Mouse (Mus musculus): ENCODE measurements at regions not wholly inside any gene's neighbourhood (a gene's known extent, or its start where the extent isn't known, plus 50 kb on each side); places are given as distances from the start of the nearest gene placed in this dataset.
A peak's percentile ranks its signal among the peaks of the same experiment; 100 is the strongest.
"Not testable (repeated sequence)": the region's sequence is repeated elsewhere in the genome, so short reads cannot be mapped to it uniquely, and the experiment has no call there.

DNA sequence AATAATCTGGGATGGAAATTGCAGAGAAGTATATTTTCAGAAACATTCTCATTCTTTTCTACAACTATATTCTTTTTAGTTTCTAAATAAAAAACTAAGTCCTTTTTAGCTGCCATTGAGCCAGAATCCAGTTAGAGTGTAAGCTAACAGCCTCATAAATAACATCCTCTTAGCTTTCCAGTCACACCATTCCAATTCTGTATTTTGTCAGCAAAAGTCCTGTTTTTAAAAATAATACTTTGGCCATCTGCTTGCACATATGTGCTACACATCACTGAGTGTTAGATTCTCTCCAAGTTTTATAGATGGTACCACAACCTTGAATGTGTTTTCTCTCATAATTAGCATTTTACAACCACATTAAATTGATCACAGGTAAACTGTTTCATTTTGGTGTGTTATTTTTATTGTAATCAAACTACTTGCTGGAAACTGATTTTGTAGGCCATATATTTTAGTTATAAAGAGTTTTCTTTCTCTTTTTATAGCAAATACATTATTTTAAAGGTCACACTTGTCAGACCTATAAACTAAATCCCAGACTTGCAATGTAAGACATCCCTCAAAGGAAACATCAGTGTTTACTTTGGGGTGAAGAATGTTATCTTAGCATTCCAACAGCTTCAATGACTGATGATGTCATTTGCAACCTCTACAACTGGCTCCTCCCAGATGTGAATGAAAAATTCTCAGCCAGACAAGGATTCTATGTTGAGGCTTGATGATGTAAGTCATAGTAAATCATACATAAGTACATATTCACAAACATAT lies 1878.9 kb upstream of the Flrt2 start:
- ATAC-seq = no peak; the same call in 1 of the 2 replicates
- no peaks in the 10 kb centered on the region for H3K4me1 ChIP-seq (ENCODE audit: control insufficient read depth, insufficient read depth, low read length)
- H3K4me3 ChIP-seq (ENCODE audit: low read depth, low read length) = no peak overlapping the region
- no peaks in the 10 kb centered on the region for H3K36me3 ChIP-seq (ENCODE audit: control insufficient read depth, insufficient read depth, low read length)
- no peaks in the 10 kb centered on the region for H3K9me3 ChIP-seq (replicated peaks; ENCODE audit: control insufficient read depth, low read length)
- H3K9ac ChIP-seq (ENCODE audit: low read length) = no peak overlapping the region
- no peak overlapping the region for H3K27ac ChIP-seq (ENCODE audit: low read depth, low read length)
- peak; percentile 58 for DNase-seq (ENCODE audit: low spot score)
- no peaks in the 10 kb centered on the region for H3K27me3 ChIP-seq (replicated peaks; ENCODE audit: control insufficient read depth, insufficient read depth, low read length)
- no peak overlapping the region for H3K4me2 ChIP-seq (ENCODE audit: low read length)

DNA sequence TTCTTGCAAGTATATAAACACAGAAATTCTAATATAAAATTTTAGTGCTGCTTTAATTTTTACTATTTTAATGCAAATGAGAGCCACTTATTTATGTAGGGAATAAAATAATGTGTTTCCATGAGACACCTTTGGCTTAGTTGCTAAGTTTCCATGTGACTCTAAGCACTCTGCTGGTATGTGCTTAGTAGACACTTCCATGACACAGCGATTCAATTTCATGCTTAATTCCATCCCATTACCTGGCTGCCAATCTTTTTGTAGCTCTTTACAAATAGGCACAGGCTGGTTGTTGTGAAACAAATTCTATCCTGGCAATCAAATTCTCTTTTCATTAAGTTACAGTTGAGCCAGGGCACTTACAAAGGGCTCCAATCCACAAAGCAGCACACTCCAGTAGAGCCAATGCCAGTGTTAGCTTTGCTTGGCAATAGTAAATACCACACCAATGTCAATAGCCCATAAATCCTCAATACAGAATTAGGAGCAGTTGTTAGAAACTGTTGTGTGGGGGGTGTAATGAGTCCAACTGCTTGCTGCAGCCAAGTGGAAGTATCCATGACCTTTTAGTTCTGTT lies 1841.0 kb upstream of the Flrt2 start:
- no peak overlapping the region for H3K9ac ChIP-seq (ENCODE audit: low read length)
- 12% methylated on average over 1 of the region's 1 CpGs for WGBS
- H3K36me3 ChIP-seq (ENCODE audit: control insufficient read depth, insufficient read depth, low read length) = no peaks in the 10 kb centered on the region
- H3K9me3 ChIP-seq (replicated peaks; ENCODE audit: control insufficient read depth, low read length) = no peaks in the 10 kb centered on the region
- no peak overlapping the region for H3K4me2 ChIP-seq (ENCODE audit: low read length)
- peak; percentile 82 for DNase-seq (ENCODE audit: low spot score)
- ATAC-seq = peak; percentile 91
- no peaks in the 10 kb centered on the region for H3K27me3 ChIP-seq (replicated peaks; ENCODE audit: control insufficient read depth, insufficient read depth, low read length)
- no peak overlapping the region for H3K27ac ChIP-seq (ENCODE audit: low read depth, low read length)
- no peaks in the 10 kb centered on the region; the same call in 1 of the 2 replicates for H3K4me1 ChIP-seq (ENCODE audit: control insufficient read depth, insufficient read depth, low read length)
- H3K4me3 ChIP-seq (ENCODE audit: low read depth, low read length) = no peak overlapping the region

GRCm38 (mm10) chr12:93851660-93852059 lies 1840.4 kb upstream of the Flrt2 start:
- ATAC-seq (peak; percentile 59), DNase-seq (ENCODE audit: low spot score) (peak; percentile 54)

GRCm38 (mm10) chr12:93885946-93886345 lies 1806.1 kb upstream of the Flrt2 start:
- DNase-seq (ENCODE audit: low spot score) = no peak
- WGBS = 79% methylated on average over 2 of the region's 2 CpGs
- no peaks in the 10 kb centered on the region for H3K36me3 ChIP-seq (ENCODE audit: control insufficient read depth, insufficient read depth, low read length)

More at GRCm38 (mm10) chr12:93851660-93852059, 1840.4 kb upstream of the Flrt2 start:
- H3K9ac ChIP-seq (ENCODE audit: low read length) = no peak overlapping the region
- no peak overlapping the region for H3K27ac ChIP-seq (ENCODE audit: low read depth, low read length)
- no peak overlapping the region for H3K4me3 ChIP-seq (ENCODE audit: low read depth, low read length)
- H3K9me3 ChIP-seq (replicated peaks; ENCODE audit: control insufficient read depth, low read length) = no peaks in the 10 kb centered on the region
- H3K36me3 ChIP-seq (ENCODE audit: control insufficient read depth, insufficient read depth, low read length) = no peaks in the 10 kb centered on the region
- H3K4me2 ChIP-seq (ENCODE audit: low read length) = no peak overlapping the region
- no peaks in the 10 kb centered on the region for H3K27me3 ChIP-seq (replicated peaks; ENCODE audit: control insufficient read depth, insufficient read depth, low read length)
- H3K4me1 ChIP-seq (ENCODE audit: control insufficient read depth, insufficient read depth, low read length) = no peaks in the 10 kb centered on the region; the same call in 1 of the 2 replicates
- WGBS = 7% methylated on average over 1 of the region's 1 CpGs

GRCm38 (mm10) chr12:93890109-93890508 lies 1801.9 kb upstream of the Flrt2 start:
- H3K4me3 ChIP-seq (ENCODE audit: low read depth, low read length) = no peak overlapping the region
- H3K9ac ChIP-seq (ENCODE audit: low read length) = no peak overlapping the region
- 91% methylated on average over 3 of the region's 3 CpGs for WGBS
- no peak for ATAC-seq
- H3K4me1 ChIP-seq (ENCODE audit: control insufficient read depth, insufficient read depth, low read length) = no peaks in the 10 kb centered on the region
- no peaks in the 10 kb centered on the region for H3K9me3 ChIP-seq (replicated peaks; ENCODE audit: control insufficient read depth, low read length)
- DNase-seq (ENCODE audit: low spot score) = no peak
- no peak overlapping the region for H3K4me2 ChIP-seq (ENCODE audit: low read length)
- H3K36me3 ChIP-seq (ENCODE audit: control insufficient read depth, insufficient read depth, low read length) = no peaks in the 10 kb centered on the region
- H3K27ac ChIP-seq (ENCODE audit: low read depth, low read length) = no peak overlapping the region
- H3K27me3 ChIP-seq (replicated peaks; ENCODE audit: control insufficient read depth, insufficient read depth, low read length) = no peaks in the 10 kb centered on the region

More at GRCm38 (mm10) chr12:93885946-93886345, 1806.1 kb upstream of the Flrt2 start:
- Histone ChIP-seq H3K9me3 (replicated peaks; ENCODE audit: control insufficient read depth, low read length) (no peaks in the 10 kb centered on the region), H3K9ac (ENCODE audit: low read length) (no peak overlapping the region), H3K4me2 (ENCODE audit: low read length) (no peak overlapping the region), H3K4me3 (ENCODE audit: low read depth, low read length) (no peak overlapping the region), H3K27me3 (replicated peaks; ENCODE audit: control insufficient read depth, insufficient read depth, low read length) (no peaks in the 10 kb centered on the region), H3K27ac (ENCODE audit: low read depth, low read length) (no peak overlapping the region), H3K4me1 (ENCODE audit: control insufficient read depth, insufficient read depth, low read length) (no peaks in the 10 kb centered on the region)
- no peak for ATAC-seq

GRCm38 (mm10) chr12:93928541-93929238 lies 1763.3 kb upstream of the Flrt2 start:
- H3K9ac ChIP-seq (ENCODE audit: low read length) = not testable (repeated sequence)
- WGBS = 56% methylated on average over 1 of the region's 27 CpGs
- peak; percentile 77 for ATAC-seq

DNA sequence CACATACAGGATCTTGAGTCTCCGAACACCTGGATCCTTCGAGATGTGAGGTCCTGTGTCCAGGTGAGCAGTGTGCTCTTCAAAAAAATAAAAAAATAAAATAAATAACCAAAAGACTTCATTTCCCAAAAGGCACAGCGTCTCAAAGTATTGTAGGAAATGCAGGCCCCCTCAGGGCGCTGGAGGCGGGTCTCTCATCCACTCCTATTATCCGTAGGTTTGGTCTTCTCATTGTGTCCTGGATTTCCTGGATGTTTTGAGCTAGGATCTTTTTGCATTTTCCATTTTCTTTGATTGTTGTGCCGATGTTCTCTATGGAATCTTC lies 1762.8 kb upstream of the Flrt2 start:
- H3K4me3 ChIP-seq (ENCODE audit: low read depth, low read length); H3K9ac ChIP-seq (ENCODE audit: low read length): not testable (repeated sequence)
- peak; percentile 57 for ATAC-seq

More at GRCm38 (mm10) chr12:93928541-93929238, 1763.3 kb upstream of the Flrt2 start:
- not testable (repeated sequence) for H3K27me3 ChIP-seq (replicated peaks; ENCODE audit: control insufficient read depth, insufficient read depth, low read length); H3K4me2 ChIP-seq (ENCODE audit: low read length); DNase-seq (ENCODE audit: low spot score); H3K27ac ChIP-seq (ENCODE audit: low read depth, low read length); H3K4me1 ChIP-seq (ENCODE audit: control insufficient read depth, insufficient read depth, low read length); H3K9me3 ChIP-seq (replicated peaks; ENCODE audit: control insufficient read depth, low read length); H3K36me3 ChIP-seq (ENCODE audit: control insufficient read depth, insufficient read depth, low read length); H3K4me3 ChIP-seq (ENCODE audit: low read depth, low read length)

DNA sequence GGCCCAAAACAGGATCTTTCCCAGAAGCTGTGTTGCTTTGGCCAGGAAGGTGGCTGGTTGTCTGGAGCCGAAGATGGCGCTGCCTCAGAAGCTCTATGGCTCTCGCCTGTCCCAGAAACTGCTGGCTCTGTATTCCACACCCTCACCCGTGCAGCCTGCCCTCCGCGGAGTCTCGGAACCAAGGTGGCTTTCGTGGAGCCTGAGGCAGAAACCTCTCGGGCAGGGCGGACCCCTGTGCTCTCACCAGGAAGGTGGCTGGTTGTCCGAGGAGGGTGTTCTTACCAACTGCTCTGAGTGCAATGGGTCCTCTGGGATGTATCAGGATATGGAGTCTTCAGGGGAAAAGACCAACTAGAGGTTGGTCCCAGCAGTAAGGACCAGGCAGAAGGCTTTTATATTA lies 1761.8 kb upstream of the Flrt2 start:
- not testable (repeated sequence) for ATAC-seq; H3K4me2 ChIP-seq (ENCODE audit: low read length); H3K4me3 ChIP-seq (ENCODE audit: low read depth, low read length); H3K27me3 ChIP-seq (replicated peaks; ENCODE audit: control insufficient read depth, insufficient read depth, low read length); H3K36me3 ChIP-seq (ENCODE audit: control insufficient read depth, insufficient read depth, low read length); DNase-seq (ENCODE audit: low spot score); H3K9me3 ChIP-seq (replicated peaks; ENCODE audit: control insufficient read depth, low read length); H3K4me1 ChIP-seq (ENCODE audit: control insufficient read depth, insufficient read depth, low read length); H3K27ac ChIP-seq (ENCODE audit: low read depth, low read length); H3K9ac ChIP-seq (ENCODE audit: low read length)
- 88% methylated on average over 11 of the region's 11 CpGs for WGBS

More for the DNA sequence above, 1762.8 kb upstream of the Flrt2 start:
- not testable (repeated sequence) for H3K36me3 ChIP-seq (ENCODE audit: control insufficient read depth, insufficient read depth, low read length); H3K27me3 ChIP-seq (replicated peaks; ENCODE audit: control insufficient read depth, insufficient read depth, low read length); H3K4me2 ChIP-seq (ENCODE audit: low read length); H3K4me1 ChIP-seq (ENCODE audit: control insufficient read depth, insufficient read depth, low read length); H3K9me3 ChIP-seq (replicated peaks; ENCODE audit: control insufficient read depth, low read length); H3K27ac ChIP-seq (ENCODE audit: low read depth, low read length); DNase-seq (ENCODE audit: low spot score)
- WGBS = 93% methylated on average over 4 of the region's 7 CpGs

DNA sequence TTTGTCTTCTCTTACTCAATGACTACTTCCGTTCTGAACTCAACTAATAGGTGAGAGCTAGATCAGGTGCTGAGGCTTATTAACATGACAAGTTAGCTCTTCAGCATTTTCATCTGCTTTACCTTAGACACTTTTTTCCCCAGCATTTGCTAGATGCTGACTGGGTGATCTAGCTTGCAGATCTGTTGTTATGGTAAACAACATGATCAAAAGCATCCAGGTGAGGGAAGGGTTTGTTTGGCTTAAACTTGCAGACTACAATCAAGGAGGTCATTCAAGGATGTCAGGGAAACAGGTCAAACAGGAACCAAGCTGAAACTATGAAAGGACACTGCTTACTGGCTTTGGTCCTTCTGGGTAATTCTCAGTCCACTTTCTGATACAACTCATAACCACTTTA lies 1731.2 kb upstream of the Flrt2 start:
- DNase-seq (ENCODE audit: low spot score) = no peak
- ATAC-seq = no peak
- H3K9ac ChIP-seq (ENCODE audit: low read length) = no peak overlapping the region
- H3K27me3 ChIP-seq (replicated peaks; ENCODE audit: control insufficient read depth, insufficient read depth, low read length) = no peaks in the 10 kb centered on the region
- no peaks in the 10 kb centered on the region for H3K36me3 ChIP-seq (ENCODE audit: control insufficient read depth, insufficient read depth, low read length)
- H3K4me1 ChIP-seq (ENCODE audit: control insufficient read depth, insufficient read depth, low read length) = no peaks in the 10 kb centered on the region
- no peaks in the 10 kb centered on the region for H3K9me3 ChIP-seq (replicated peaks; ENCODE audit: control insufficient read depth, low read length)
- WGBS = 83% methylated on average over 1 of the region's 1 CpGs
- H3K27ac ChIP-seq (ENCODE audit: low read depth, low read length) = no peak overlapping the region
- H3K4me2 ChIP-seq (ENCODE audit: low read length) = no peak overlapping the region
- H3K4me3 ChIP-seq (ENCODE audit: low read depth, low read length) = no peak overlapping the region

Measured in forebrain, embryonic 14.5 days (tissue).